Mouse (Mus musculus): Measurements from ENCODE around the gene Gm49322. TPM values are rescaled to one million over a fixed set of nuclear protein-coding genes. Genes with fewer than 3 reads are reported as not detected.
A peak's percentile ranks its signal among the peaks of the same experiment; 100 is the strongest.
"Not testable (repeated sequence)": the region's sequence is repeated elsewhere in the genome, so short reads cannot be mapped to it uniquely, and the experiment has no call there.

Gene Gm49322
- 10 to 100 TPM; 11.1 to 13.6 TPM for polyA plus RNA-seq (2017; shearing (Covaris generic))

GRCm38 (mm10) chr10:80605721-80606120 lies at the start of gene Gm49322:
TSS of gene Gm49322 (plus strand) at chr10:80606021.
- ATAC-seq = not testable (repeated sequence)

- ATAC-seq = no peak
Measured at GRCm38 (mm10) chr10:80557346-80557965, 48.4 kb upstream of the Gm49322 start.

- no peak for ATAC-seq
Measured at GRCm38 (mm10) chr10:80559431-80559830, 46.4 kb upstream of the Gm49322 start.

GRCm38 (mm10) chr10:80560621-80561020 lies 45.2 kb upstream of the Gm49322 start:
- ATAC-seq = no peak

GRCm38 (mm10) chr10:80561116-80561944 lies 44.5 kb upstream of the Gm49322 start, which contains the start of gene Rexo1:
TSS of gene Rexo1 (minus strand) at chr10:80561560.
- ATAC-seq = peak; percentile 92

- peak; percentile 56 for ATAC-seq
Measured at GRCm38 (mm10) chr10:80566375-80567092, 39.3 kb upstream of the Gm49322 start.

GRCm38 (mm10) chr10:80568876-80569275 lies 36.9 kb upstream of the Gm49322 start:
- no peak for ATAC-seq

- no peak for ATAC-seq
Measured at GRCm38 (mm10) chr10:80569664-80570066, 36.2 kb upstream of the Gm49322 start.

DNA sequence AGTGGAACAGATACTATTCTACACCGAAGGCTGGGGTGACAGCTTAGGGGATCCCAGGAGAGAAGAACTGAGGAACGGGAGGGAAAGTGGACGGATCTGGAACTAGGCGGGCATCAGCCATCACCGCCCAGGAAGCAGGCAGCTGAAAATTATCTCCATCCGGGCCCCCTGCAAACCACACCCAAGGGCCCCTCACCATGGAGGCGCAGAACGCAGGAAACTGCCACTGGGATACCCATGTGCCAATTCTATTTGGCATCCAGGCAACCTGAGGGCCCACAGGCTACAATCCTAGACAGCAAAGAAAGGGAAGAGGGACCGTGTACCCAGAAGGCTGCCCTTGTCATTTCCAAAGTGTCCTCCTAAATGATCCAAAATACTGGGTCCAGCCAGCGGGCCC lies 35.4 kb upstream of the Gm49322 start:
- no peak for ATAC-seq

- no peak for ATAC-seq
Measured at GRCm38 (mm10) chr10:80570871-80571836, 34.7 kb upstream of the Gm49322 start.

DNA sequence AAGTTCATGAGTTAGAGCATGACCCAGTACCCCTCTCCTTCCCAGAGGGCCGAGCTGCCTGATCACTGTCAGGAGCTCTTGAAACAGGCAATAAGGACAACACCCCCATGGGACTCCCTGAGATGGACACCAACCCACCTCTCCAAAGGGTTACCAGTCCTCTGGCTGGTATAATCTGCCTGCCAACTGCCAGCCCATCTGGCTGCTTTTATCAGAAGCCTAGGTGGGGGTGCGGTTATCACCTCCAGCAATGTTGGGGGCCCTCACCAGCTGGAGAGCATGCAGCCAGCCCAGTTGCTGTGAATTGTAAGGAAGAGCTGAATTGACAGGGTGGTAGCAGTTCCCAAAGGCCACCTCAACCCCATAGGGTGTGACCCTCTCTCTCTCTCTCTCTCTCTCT lies 33.3 kb upstream of the Gm49322 start:
- no peak for ATAC-seq

DNA sequence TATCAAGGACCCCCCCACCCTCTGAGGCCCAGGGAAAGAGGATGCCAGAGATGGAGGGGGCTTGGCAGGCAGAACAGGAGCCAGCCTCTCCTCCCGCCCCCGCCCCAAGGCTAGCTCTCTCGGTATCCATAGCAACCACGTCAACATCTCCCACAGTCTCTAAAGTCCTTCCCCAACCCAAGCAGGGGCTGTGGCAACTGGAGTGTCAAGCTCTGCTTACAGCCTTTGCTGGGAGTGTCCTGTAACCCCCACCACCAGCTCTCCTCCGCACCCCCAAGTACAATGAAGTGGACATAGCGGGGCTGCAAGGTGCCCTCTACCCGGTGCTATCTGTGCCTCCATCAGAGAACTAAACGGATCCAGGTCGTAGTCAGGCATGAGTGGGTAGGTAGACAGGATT lies 31.9 kb upstream of the Gm49322 start:
- ATAC-seq = no peak

GRCm38 (mm10) chr10:80574896-80575295 lies 30.9 kb upstream of the Gm49322 start:
- ATAC-seq = no peak

DNA sequence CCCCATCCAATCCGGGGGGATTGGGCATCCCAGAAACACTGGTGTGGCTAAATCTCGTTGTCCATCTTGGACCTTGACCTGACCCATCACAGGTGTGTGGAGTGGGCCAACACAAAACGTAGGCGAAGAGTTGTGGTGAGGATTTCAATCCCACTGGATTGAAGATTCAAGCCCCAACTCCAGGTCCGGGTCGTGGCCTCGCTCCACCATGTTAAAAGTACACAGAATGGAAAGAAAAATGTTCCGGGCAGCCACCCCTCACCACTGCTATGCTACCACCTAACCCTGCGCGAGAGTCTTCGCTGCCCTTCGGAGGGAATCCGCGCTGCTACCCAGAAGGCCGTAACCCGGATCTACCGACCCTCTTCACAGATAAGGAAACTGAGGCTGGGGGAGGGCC lies 29.9 kb upstream of the Gm49322 start:
- ATAC-seq = no peak

- no peak for ATAC-seq
Measured at GRCm38 (mm10) chr10:80576351-80577194, 29.2 kb upstream of the Gm49322 start.

DNA sequence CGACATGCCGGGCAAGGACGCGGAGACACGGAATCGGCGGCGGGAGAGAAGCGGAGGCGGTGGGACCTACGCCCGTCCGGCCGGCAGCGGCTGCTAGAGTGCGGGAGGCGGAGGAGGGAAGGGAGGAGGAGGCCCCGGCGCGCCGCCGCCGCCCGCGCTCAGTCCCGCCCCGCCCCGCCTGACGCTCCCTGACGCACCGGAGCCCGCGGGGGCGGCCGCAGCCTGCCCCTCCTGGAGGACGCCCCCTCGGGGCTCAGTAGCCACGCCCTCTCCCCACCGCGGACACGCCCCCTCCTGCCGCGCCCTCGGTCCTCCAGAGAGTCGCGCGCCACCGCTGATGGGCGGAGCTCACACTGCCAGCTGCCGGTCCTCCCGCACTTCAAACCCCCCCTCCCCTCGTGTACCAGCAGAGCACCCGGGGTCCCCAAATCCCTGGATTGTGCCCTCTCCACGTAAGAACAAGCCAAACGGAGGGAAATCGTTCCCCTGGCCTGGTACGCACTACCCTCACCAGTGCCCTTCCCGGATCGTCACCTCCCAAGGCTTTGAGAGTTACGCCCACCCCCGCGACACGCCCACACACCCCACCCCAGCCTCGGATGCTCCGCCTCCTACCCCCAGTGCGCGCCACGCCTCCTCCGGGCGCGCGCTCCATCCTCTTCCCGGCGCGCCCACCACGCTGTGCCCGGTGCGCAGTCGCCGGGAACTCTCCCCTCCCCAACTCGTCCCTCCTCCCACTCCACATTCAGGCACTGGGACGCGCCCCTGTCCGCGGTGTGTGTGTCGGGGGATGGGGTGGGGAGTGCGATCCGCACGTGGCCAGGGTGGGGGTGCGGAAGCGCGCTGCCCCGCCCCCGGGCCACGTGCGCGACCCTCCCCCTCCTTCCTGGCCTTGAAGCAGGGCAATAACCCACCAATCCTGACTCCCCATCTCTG lies 28.4 kb upstream of the Gm49322 start, which contains the start of gene Klf16:
Gene Klf16 (minus strand): TSS at position 127 of the 936 bp plus-strand sequence.
- peak; percentile 76 for ATAC-seq

DNA sequence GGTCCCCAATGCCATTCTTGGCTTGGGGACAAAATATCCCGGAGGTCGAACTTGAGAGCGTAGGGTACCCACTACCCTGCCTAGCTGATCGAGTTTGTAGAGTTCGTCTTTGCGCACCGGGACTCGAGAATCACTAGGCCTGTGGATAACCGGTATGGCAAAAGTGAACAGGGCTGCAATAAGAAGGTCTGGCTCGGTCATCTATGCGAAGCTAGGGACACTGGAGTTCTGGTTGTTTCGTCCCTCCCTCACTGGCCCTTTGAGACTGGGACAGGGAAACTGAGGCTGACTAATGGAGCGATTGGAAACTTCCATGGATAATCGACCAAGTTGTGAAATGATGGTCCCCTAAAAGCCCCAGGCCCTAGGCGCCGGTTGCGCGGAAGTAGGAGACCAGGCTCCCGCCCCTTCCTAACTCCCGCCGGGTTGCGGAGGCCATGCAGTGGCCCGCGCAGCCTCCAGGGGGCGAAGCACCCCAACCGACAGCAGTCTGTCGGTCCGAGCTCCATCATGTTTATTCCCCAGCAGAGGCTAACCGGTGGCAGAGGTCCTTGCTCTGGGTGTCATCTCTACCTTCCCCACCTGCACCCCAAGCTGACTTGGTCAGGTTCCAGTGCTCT lies 27.6 kb upstream of the Gm49322 start:
- ATAC-seq = peak; percentile 57

DNA sequence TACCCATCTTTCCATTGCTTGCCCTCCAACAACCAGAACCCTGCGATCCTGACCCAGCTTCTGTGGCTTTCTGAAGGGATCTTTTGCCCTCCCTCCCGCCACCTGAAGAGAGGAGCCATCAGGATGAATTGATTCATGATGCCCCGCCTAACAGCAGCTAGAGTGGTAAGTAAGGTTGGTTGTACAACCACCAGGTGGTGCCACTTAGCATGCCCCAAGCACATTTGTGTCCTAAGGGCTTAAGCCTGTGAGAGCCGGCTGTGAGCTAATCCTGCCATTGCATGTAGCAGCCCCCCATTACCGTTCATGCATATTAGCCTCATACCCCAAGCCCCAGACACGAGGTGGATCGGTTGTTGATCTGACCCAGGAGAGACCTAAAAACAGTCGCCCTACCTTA lies 26.9 kb upstream of the Gm49322 start:
- peak; percentile 48 for ATAC-seq

GRCm38 (mm10) chr10:80583047-80583446 lies 22.8 kb upstream of the Gm49322 start:
- ATAC-seq = no peak
